Mouse (Mus musculus) embryonic facial prominence, embryonic 15.5 days (tissue): ENCODE data around the gene Ankrd9. TPM values are rescaled to one million over a fixed set of nuclear protein-coding genes. Genes with fewer than 3 reads are reported as not detected.

Experiments used
- ATAC-seq: fragments of 200-750 bp; cut with Nextera tagmentation; 2 replicates; pipeline ENCODE4 v1.8.0; 2017; ENCODE audit warnings: low read depth, moderate TSS enrichment; ENCODE audit not compliant: insufficient number of reproducible peaks, low FRiP score, low TSS enrichment
- H3K27ac ChIP-seq: fragments of 300-500 bp; sonication (generic); replicated peaks from 2 replicates; pipeline ENCODE4 v1.5.1; 2015; ENCODE audit warnings: mild to moderate bottlenecking, inconsistent platforms
- H3K27me3 ChIP-seq: fragments of 300-500 bp; sonication (generic); 2 replicates; pipeline ENCODE4 v1.6.1; 2015; ENCODE audit warnings: inconsistent platforms
- H3K36me3 ChIP-seq: fragments of 300-500 bp; sonication (generic); 2 replicates; pipeline ENCODE4 v1.6.1; 2015; ENCODE audit warnings: mild to moderate bottlenecking, inconsistent platforms
- H3K4me1 ChIP-seq: fragments of 300-500 bp; sonication (generic); 2 replicates; pipeline ENCODE4 v1.6.1; 2015; ENCODE audit warnings: inconsistent platforms
- H3K4me2 ChIP-seq: fragments of 300-500 bp; sonication (generic); replicated peaks from 2 replicates; pipeline ENCODE4 v1.6.1; 2015; ENCODE audit warnings: mild to moderate bottlenecking, inconsistent platforms
- H3K4me3 ChIP-seq: fragments of 300-500 bp; sonication (generic); replicated peaks from 2 replicates; pipeline ENCODE4 v1.5.1; 2015; ENCODE audit warnings: mild to moderate bottlenecking, inconsistent platforms
- H3K9ac ChIP-seq: fragments of 300-500 bp; sonication (generic); 2 replicates; pipeline ENCODE4 v1.6.1; 2015; ENCODE audit warnings: inconsistent platforms
- H3K9me3 ChIP-seq: fragments of 300-500 bp; sonication (generic); replicated peaks from 2 replicates; pipeline ENCODE4 v1.6.1; 2016; ENCODE audit warnings: inconsistent platforms
- WGBS: fragments of 180-500 bp; shearing (Covaris S2); methylation state at CpG from one replicate; pipeline ENCODE4 v1.1.7; 2015; 5-methylcytosine and 5-hydroxymethylcytosine counted together
- polyA plus RNA-seq: library from polyadenylated mRNA; unstranded; fragments of >200 nt; fragmentation: Nextera tagmentation; extraction: Ambion mirVana; gene quantifications from 2 replicates; pipeline ENCODE4 v1.2.1, GENCODE M21; 2015

Ankrd9 gene
- polyA plus RNA-seq, 1 experiment from 2014 or later: 16.6 TPM

GRCm38 (mm10) chr12:110975838-110976468 is 2.9 kb downstream of the Ankrd9 start:
- H3K27ac ChIP-seq: no peak overlapping the region
- H3K27me3 ChIP-seq: no peaks in the 10 kb centered on the region
- 90% methylated on average over 4 of the region's 4 CpGs for WGBS
- H3K36me3 ChIP-seq: peaks cover 31% of the 10 kb centered on the region
- ATAC-seq: no peak
- H3K4me2 ChIP-seq: no peak overlapping the region
- H3K4me1 ChIP-seq: peaks cover 7% of the 10 kb centered on the region
- no peaks in the 10 kb centered on the region for H3K9me3 ChIP-seq
- no peak overlapping the region for H3K4me3 ChIP-seq
- H3K9ac ChIP-seq: no peak overlapping the region

GRCm38 (mm10) chr12:110975385-110975784 is 3.5 kb downstream of the Ankrd9 start:
- Histone ChIP-seq H3K9ac (no peak overlapping the region), H3K27ac (no peak overlapping the region), H3K4me3 (no peak overlapping the region), H3K4me1 (peaks cover 7% of the 10 kb centered on the region), H3K27me3 (no peaks in the 10 kb centered on the region), H3K9me3 (no peaks in the 10 kb centered on the region), H3K36me3 (peaks cover 31% of the 10 kb centered on the region), H3K4me2 (no peak overlapping the region)
- no peak for ATAC-seq
- 82% methylated on average over 5 of the region's 5 CpGs for WGBS

- WGBS: 87% methylated on average over 6 of the region's 6 CpGs
- Histone ChIP-seq H3K4me1 (peaks cover 7% of the 10 kb centered on the region), H3K9ac (no peak overlapping the region), H3K4me3 (no peak overlapping the region), H3K27ac (no peak overlapping the region), H3K9me3 (no peaks in the 10 kb centered on the region), H3K36me3 (peaks cover 35% of the 10 kb centered on the region), H3K4me2 (no peak overlapping the region), H3K27me3 (no peaks in the 10 kb centered on the region)
- ATAC-seq: no peak
These were observed 4.1 kb downstream of the Ankrd9 start for GRCm38 (mm10) chr12:110974726-110975125.

GRCm38 (mm10) chr12:110974295-110974694 is 4.5 kb downstream of the Ankrd9 start:
- no peaks in the 10 kb centered on the region for H3K9me3 ChIP-seq
- H3K9ac ChIP-seq: no peak overlapping the region
- H3K4me2 ChIP-seq: no peak overlapping the region
- peaks cover 7% of the 10 kb centered on the region for H3K4me1 ChIP-seq
- H3K27me3 ChIP-seq: no peaks in the 10 kb centered on the region
- peaks cover 38% of the 10 kb centered on the region for H3K36me3 ChIP-seq
- 92% methylated on average over 7 of the region's 7 CpGs for WGBS
- H3K27ac ChIP-seq: no peak overlapping the region
- H3K4me3 ChIP-seq: no peak overlapping the region
- no peak for ATAC-seq

- no peaks in the 10 kb centered on the region for H3K9me3 ChIP-seq
- H3K27me3 ChIP-seq: no peaks in the 10 kb centered on the region
- H3K4me3 ChIP-seq: no peak overlapping the region
- H3K27ac ChIP-seq: no peak overlapping the region
- WGBS: 89% methylated on average over 4 of the region's 4 CpGs
- peaks cover 7% of the 10 kb centered on the region for H3K4me1 ChIP-seq
- H3K4me2 ChIP-seq: no peak overlapping the region
- no peak overlapping the region for H3K9ac ChIP-seq
- H3K36me3 ChIP-seq: peaks cover 43% of the 10 kb centered on the region
- no peak for ATAC-seq
These were observed 5.0 kb downstream of the Ankrd9 start for GRCm38 (mm10) chr12:110973829-110974228.

- no peaks in the 10 kb centered on the region for H3K4me1 ChIP-seq
- H3K9me3 ChIP-seq: no peaks in the 10 kb centered on the region
- no peak overlapping the region for H3K4me2 ChIP-seq
- no peaks in the 10 kb centered on the region for H3K27me3 ChIP-seq
- WGBS: 94% methylated on average over 5 of the region's 5 CpGs
- H3K4me3 ChIP-seq: no peak overlapping the region
- peaks cover 47% of the 10 kb centered on the region for H3K36me3 ChIP-seq
- ATAC-seq: no peak
- H3K27ac ChIP-seq: no peak overlapping the region
- H3K9ac ChIP-seq: no peak overlapping the region
These were observed 6.9 kb downstream of the Ankrd9 start for GRCm38 (mm10) chr12:110971972-110972371.

- WGBS: 90% methylated on average over 5 of the region's 5 CpGs
- Histone ChIP-seq H3K4me2 (no peak overlapping the region), H3K9ac (no peak overlapping the region), H3K27ac (no peak overlapping the region), H3K4me1 (no peaks in the 10 kb centered on the region), H3K27me3 (no peaks in the 10 kb centered on the region), H3K4me3 (no peak overlapping the region), H3K36me3 (peaks cover 43% of the 10 kb centered on the region), H3K9me3 (no peaks in the 10 kb centered on the region)
- no peak for ATAC-seq
These were observed 8.4 kb downstream of the Ankrd9 start for GRCm38 (mm10) chr12:110970408-110970807.

GRCm38 (mm10) chr12:110967146-110967545 is 11.7 kb downstream of the Ankrd9 start:
- H3K36me3 ChIP-seq: peaks cover 24% of the 10 kb centered on the region
- no peak for ATAC-seq

GRCm38 (mm10) chr12:110966079-110966478 is 12.8 kb downstream of the Ankrd9 start:
- Histone ChIP-seq H3K36me3 (peaks cover 24% of the 10 kb centered on the region), H3K9me3 (no peaks in the 10 kb centered on the region), H3K4me1 (no peaks in the 10 kb centered on the region), H3K27ac (no peak overlapping the region), H3K4me3 (no peak overlapping the region), H3K4me2 (no peak overlapping the region), H3K27me3 (no peaks in the 10 kb centered on the region), H3K9ac (no peak overlapping the region)
- WGBS: 61% methylated on average over 4 of the region's 4 CpGs
- no peak for ATAC-seq

More at GRCm38 (mm10) chr12:110967146-110967545, 11.7 kb downstream of the Ankrd9 start:
- Histone ChIP-seq H3K9ac (no peak overlapping the region), H3K4me1 (no peaks in the 10 kb centered on the region), H3K4me3 (no peak overlapping the region), H3K27me3 (no peaks in the 10 kb centered on the region), H3K9me3 (no peaks in the 10 kb centered on the region), H3K27ac (no peak overlapping the region), H3K4me2 (no peak overlapping the region)
- WGBS: 91% methylated on average over 2 of the region's 2 CpGs

- Histone ChIP-seq H3K9me3 (no peaks in the 10 kb centered on the region), H3K27me3 (no peaks in the 10 kb centered on the region), H3K36me3 (peaks cover 24% of the 10 kb centered on the region), H3K27ac (no peak overlapping the region), H3K4me1 (no peaks in the 10 kb centered on the region), H3K4me3 (no peak overlapping the region), H3K9ac (no peak overlapping the region), H3K4me2 (no peak overlapping the region)
- no peak for ATAC-seq
- WGBS: 44% methylated on average over 3 of the region's 3 CpGs
These were observed 13.3 kb downstream of the Ankrd9 start for GRCm38 (mm10) chr12:110965500-110965899.

GRCm38 (mm10) chr12:110961973-110962372 is 16.9 kb downstream of the Ankrd9 start:
- Histone ChIP-seq H3K27me3 (no peaks in the 10 kb centered on the region), H3K9me3 (no peaks in the 10 kb centered on the region), H3K27ac (no peak overlapping the region), H3K4me2 (no peak overlapping the region), H3K4me1 (no peaks in the 10 kb centered on the region), H3K36me3 (peaks cover 12% of the 10 kb centered on the region; the same call in 1 of the 2 replicates), H3K4me3 (no peak overlapping the region), H3K9ac (no peak overlapping the region)
- no peak for ATAC-seq
- 77% methylated on average over 2 of the region's 2 CpGs for WGBS

GRCm38 (mm10) chr12:110954351-110954991 is 24.4 kb downstream of the Ankrd9 start:
- H3K36me3 ChIP-seq: peaks cover 27% of the 10 kb centered on the region; the same call in 1 of the 2 replicates

More at GRCm38 (mm10) chr12:110954351-110954991, 24.4 kb downstream of the Ankrd9 start:
- Histone ChIP-seq H3K27me3 (no peaks in the 10 kb centered on the region), H3K4me2 (no peak overlapping the region), H3K27ac (no peak overlapping the region), H3K9me3 (no peaks in the 10 kb centered on the region), H3K9ac (no peak overlapping the region), H3K4me1 (no peaks in the 10 kb centered on the region), H3K4me3 (no peak overlapping the region)
- 79% methylated on average over 4 of the region's 4 CpGs for WGBS
- ATAC-seq: no peak
